Mouse (Mus musculus): ENCODE measurements at regions not wholly inside any gene's neighbourhood (a gene's known extent, or its start where the extent isn't known, plus 50 kb on each side); places are given as distances from the start of the nearest gene placed in this dataset.
A peak's percentile ranks its signal among the peaks of the same experiment; 100 is the strongest.

DNA sequence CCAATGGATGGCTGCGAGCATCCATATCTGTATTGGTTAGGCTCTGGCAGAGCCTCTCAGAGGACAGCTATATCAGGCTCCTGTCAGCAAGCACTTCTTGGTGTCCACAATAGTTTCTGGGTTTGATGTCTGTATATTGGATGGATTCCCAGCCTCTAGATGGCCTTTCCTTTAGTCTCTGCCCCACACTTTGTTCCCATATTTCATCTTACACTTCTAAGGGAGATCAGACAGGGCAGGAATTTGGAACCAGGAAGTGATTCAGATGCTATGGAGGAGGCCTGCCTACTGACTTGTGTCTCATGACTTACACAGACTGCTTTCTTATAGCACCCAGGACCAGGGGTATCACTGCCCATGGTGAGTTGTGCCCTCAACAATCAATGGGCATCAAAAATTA, 529.4 kb downstream of the Nup35 start:
- no peaks in the 10 kb centered on the region for H3K27me3 ChIP-seq (ENCODE audit: control insufficient read depth, insufficient read depth, low read length)
- TF ChIP-seq POLR2A (IDR thresholded peaks at IDR 0.05; ENCODE audit: extremely low read depth, insufficient read depth, low read length) = no peak
- no peak for TF ChIP-seq CTCF (IDR thresholded peaks at IDR 0.05; ENCODE audit: low read depth, low read length)
- no peaks in the 10 kb centered on the region for H3K79me2 ChIP-seq (ENCODE audit: control insufficient read depth, insufficient read depth, low read length)
- no peak overlapping the region for H3K4me3 ChIP-seq (ENCODE audit: insufficient read depth, low read depth, low read length)
- H3K9ac ChIP-seq (ENCODE audit: low read depth, low read length) = no peak overlapping the region
- no peaks in the 10 kb centered on the region for H3K4me1 ChIP-seq (ENCODE audit: control insufficient read depth, insufficient read depth, low read length)
- WGBS = 90% methylated on average over 1 of the region's 1 CpGs
- no peaks in the 10 kb centered on the region for H3K36me3 ChIP-seq (ENCODE audit: control insufficient read depth, insufficient read depth, low read length)
- no peak overlapping the region for H3K27ac ChIP-seq (replicated peaks; ENCODE audit: insufficient read depth, low read depth, low read length)
- DNase-seq (ENCODE audit: extremely low read depth, low read depth, low spot score) = no peak

DNA sequence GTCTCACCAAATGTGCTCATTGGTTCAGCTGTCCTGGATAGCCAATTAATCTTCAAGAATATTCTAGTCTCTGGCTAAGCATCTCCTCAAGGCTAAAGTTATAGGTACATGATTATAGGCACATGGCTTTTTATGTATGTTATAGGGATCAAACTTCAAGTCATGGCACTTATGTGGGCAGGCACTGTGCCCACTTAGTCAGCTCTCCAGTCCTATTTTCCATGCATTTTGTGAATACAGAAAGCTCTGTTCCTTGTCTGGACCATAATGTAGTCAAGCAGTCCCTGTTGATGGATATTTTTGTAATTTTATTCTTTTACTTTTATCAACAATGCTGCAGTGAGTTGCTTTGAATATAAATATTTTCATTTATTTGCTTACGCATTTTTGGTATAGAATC, 531.1 kb downstream of the Nup35 start:
- TF ChIP-seq CTCF (IDR thresholded peaks at IDR 0.05; ENCODE audit: low read depth, low read length) (no peak), POLR2A (IDR thresholded peaks at IDR 0.05; ENCODE audit: extremely low read depth, insufficient read depth, low read length) (no peak)
- no peak overlapping the region for H3K9ac ChIP-seq (ENCODE audit: low read depth, low read length)
- no peak overlapping the region for H3K27ac ChIP-seq (replicated peaks; ENCODE audit: insufficient read depth, low read depth, low read length)
- DNase-seq (ENCODE audit: extremely low read depth, low read depth, low spot score) = no peak
- no peaks in the 10 kb centered on the region for H3K27me3 ChIP-seq (ENCODE audit: control insufficient read depth, insufficient read depth, low read length)
- H3K36me3 ChIP-seq (ENCODE audit: control insufficient read depth, insufficient read depth, low read length) = no peaks in the 10 kb centered on the region
- 96% methylated on average over 1 of the region's 1 CpGs for WGBS
- H3K4me1 ChIP-seq (ENCODE audit: control insufficient read depth, insufficient read depth, low read length) = no peaks in the 10 kb centered on the region
- no peak overlapping the region for H3K4me3 ChIP-seq (ENCODE audit: insufficient read depth, low read depth, low read length)
- no peaks in the 10 kb centered on the region for H3K79me2 ChIP-seq (ENCODE audit: control insufficient read depth, insufficient read depth, low read length)

DNA sequence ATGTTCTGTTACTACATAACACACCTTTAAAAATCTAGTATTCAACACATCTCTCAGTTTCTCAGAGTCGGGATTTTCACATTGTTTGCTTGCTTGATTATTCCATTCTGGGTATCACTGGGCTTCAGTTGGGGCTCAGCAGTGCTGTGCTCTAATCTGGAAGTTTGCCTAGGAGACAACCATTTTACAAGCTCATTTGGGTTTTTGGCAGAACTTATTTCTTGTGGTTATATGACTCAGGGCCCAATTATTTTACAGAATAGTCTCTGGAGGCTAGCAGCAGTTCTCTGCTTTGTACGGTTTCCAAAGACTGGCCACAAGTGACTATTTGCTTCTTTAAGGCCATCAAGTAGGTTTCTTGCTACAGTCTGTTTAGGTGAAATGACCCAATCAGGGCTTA, 565.4 kb downstream of the Nup35 start:
- WGBS = 92% methylated on average over 2 of the region's 2 CpGs
- TF ChIP-seq CTCF (IDR thresholded peaks at IDR 0.05; ENCODE audit: low read depth, low read length) (no peak), POLR2A (IDR thresholded peaks at IDR 0.05; ENCODE audit: extremely low read depth, insufficient read depth, low read length) (no peak)

DNA sequence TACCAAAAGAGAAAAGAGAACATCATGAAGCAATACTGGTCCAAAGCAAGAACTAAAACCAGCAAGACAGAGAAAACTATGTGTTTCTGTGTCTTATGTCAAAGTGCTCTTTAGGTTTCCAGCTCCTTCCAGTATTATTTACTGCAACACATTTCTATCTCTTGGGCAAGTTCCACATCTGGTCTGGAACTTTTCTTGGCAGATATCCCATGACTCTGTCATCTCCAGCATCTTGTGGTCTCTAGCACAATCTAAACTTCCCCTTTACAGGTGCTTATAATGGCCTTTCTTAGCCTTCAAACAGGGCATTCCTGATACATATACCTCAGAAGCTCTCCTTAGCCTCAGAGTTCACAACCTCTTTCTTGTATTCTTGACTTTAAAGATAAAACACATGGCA, 568.9 kb downstream of the Nup35 start:
- Histone ChIP-seq H3K9ac (ENCODE audit: low read depth, low read length) (no peak overlapping the region), H3K79me2 (ENCODE audit: control insufficient read depth, insufficient read depth, low read length) (no peaks in the 10 kb centered on the region), H3K36me3 (ENCODE audit: control insufficient read depth, insufficient read depth, low read length) (no peaks in the 10 kb centered on the region), H3K27ac (replicated peaks; ENCODE audit: insufficient read depth, low read depth, low read length) (no peak overlapping the region), H3K4me1 (ENCODE audit: control insufficient read depth, insufficient read depth, low read length) (no peaks in the 10 kb centered on the region), H3K27me3 (ENCODE audit: control insufficient read depth, insufficient read depth, low read length) (no peaks in the 10 kb centered on the region), H3K4me3 (ENCODE audit: insufficient read depth, low read depth, low read length) (no peak overlapping the region)
- DNase-seq (ENCODE audit: extremely low read depth, low read depth, low spot score) = no peak
- no peak for TF ChIP-seq CTCF (IDR thresholded peaks at IDR 0.05; ENCODE audit: low read depth, low read length)
- no peak for TF ChIP-seq POLR2A (IDR thresholded peaks at IDR 0.05; ENCODE audit: extremely low read depth, insufficient read depth, low read length)

More for the DNA sequence above, 565.4 kb downstream of the Nup35 start:
- Histone ChIP-seq H3K79me2 (ENCODE audit: control insufficient read depth, insufficient read depth, low read length) (no peaks in the 10 kb centered on the region), H3K27me3 (ENCODE audit: control insufficient read depth, insufficient read depth, low read length) (no peaks in the 10 kb centered on the region), H3K4me1 (ENCODE audit: control insufficient read depth, insufficient read depth, low read length) (no peaks in the 10 kb centered on the region), H3K27ac (replicated peaks; ENCODE audit: insufficient read depth, low read depth, low read length) (no peak overlapping the region), H3K4me3 (ENCODE audit: insufficient read depth, low read depth, low read length) (no peak overlapping the region), H3K36me3 (ENCODE audit: control insufficient read depth, insufficient read depth, low read length) (no peaks in the 10 kb centered on the region), H3K9ac (ENCODE audit: low read depth, low read length) (no peak overlapping the region)
- DNase-seq (ENCODE audit: extremely low read depth, low read depth, low spot score) = no peak

DNA sequence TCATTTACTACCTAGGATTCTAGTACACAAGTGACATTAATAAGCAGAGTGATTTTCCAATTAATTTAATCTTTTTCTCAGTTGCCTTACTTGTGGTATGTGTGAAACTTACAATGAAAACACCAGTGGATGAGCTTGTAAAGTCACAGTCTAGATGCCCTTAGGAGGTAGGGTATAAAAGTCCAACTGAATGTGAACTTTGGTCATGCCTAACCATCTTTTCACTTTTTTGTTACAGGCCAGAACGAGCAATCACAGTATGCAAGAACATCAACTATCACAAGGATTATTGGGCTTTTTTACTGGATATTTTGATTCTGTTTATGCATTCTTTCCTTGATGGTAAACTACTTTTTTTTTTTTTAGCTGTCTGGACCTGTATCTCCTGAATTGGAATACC, 573.8 kb downstream of the Nup35 start:
- 34% methylated on average over 1 of the region's 1 CpGs for WGBS
- TF ChIP-seq CTCF (IDR thresholded peaks at IDR 0.05; ENCODE audit: low read depth, low read length) (no peak), POLR2A (IDR thresholded peaks at IDR 0.05; ENCODE audit: extremely low read depth, insufficient read depth, low read length) (no peak)
- DNase-seq (ENCODE audit: extremely low read depth, low read depth, low spot score) = peak; percentile 8
- Histone ChIP-seq H3K27ac (replicated peaks; ENCODE audit: insufficient read depth, low read depth, low read length) (no peak overlapping the region), H3K4me3 (ENCODE audit: insufficient read depth, low read depth, low read length) (no peak overlapping the region), H3K79me2 (ENCODE audit: control insufficient read depth, insufficient read depth, low read length) (no peaks in the 10 kb centered on the region), H3K9ac (ENCODE audit: low read depth, low read length) (no peak overlapping the region), H3K27me3 (ENCODE audit: control insufficient read depth, insufficient read depth, low read length) (no peaks in the 10 kb centered on the region), H3K36me3 (ENCODE audit: control insufficient read depth, insufficient read depth, low read length) (no peaks in the 10 kb centered on the region), H3K4me1 (ENCODE audit: control insufficient read depth, insufficient read depth, low read length) (no peaks in the 10 kb centered on the region)

DNA sequence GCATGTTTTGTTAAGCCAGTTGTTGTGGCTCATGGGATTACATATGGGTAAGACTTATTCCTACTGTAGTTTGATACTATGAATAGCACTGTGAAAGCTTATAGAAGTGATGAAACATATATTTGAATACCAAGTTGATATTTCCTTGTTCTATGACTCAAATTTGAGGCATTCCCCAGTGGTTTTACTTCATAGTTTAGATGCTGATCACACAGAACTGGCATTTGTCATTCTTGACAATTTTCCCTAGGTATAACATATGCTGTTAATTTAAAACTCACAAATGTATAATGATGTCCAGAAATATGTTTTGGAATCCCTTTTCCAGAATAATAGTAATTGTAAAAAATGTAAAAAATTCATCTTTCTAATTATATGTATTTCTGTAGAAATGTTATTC, 583.5 kb downstream of the Nup35 start:
- H3K79me2 ChIP-seq (ENCODE audit: control insufficient read depth, insufficient read depth, low read length) = no peaks in the 10 kb centered on the region

More for the DNA sequence above, 583.5 kb downstream of the Nup35 start:
- Histone ChIP-seq H3K4me3 (ENCODE audit: insufficient read depth, low read depth, low read length) (no peak overlapping the region), H3K9ac (ENCODE audit: low read depth, low read length) (no peak overlapping the region), H3K36me3 (ENCODE audit: control insufficient read depth, insufficient read depth, low read length) (no peaks in the 10 kb centered on the region), H3K27me3 (ENCODE audit: control insufficient read depth, insufficient read depth, low read length) (no peaks in the 10 kb centered on the region), H3K4me1 (ENCODE audit: control insufficient read depth, insufficient read depth, low read length) (no peaks in the 10 kb centered on the region), H3K27ac (replicated peaks; ENCODE audit: insufficient read depth, low read depth, low read length) (no peak overlapping the region)
- TF ChIP-seq POLR2A (IDR thresholded peaks at IDR 0.05; ENCODE audit: extremely low read depth, insufficient read depth, low read length) (no peak), CTCF (IDR thresholded peaks at IDR 0.05; ENCODE audit: low read depth, low read length) (no peak)
- no peak for DNase-seq (ENCODE audit: extremely low read depth, low read depth, low spot score)

Data from liver, adult 2 months (tissue).